Mouse (Mus musculus) limb, embryonic 12.5 days (tissue): ENCODE data around the gene Havcr1. TPM values are rescaled to one million over a fixed set of nuclear protein-coding genes. Genes with fewer than 3 reads are reported as not detected.
"Not testable (repeated sequence)": the region's sequence is repeated elsewhere in the genome, so short reads cannot be mapped to it uniquely, and the experiment has no call there.

Experiments used
- ATAC-seq: fragments of 200-750 bp; cut with Nextera tagmentation; 2 replicates; pipeline ENCODE4 v1.8.0; 2017; ENCODE audit warnings: low read depth, moderate TSS enrichment; ENCODE audit not compliant: insufficient number of reproducible peaks, insufficient read depth, low FRiP score, low TSS enrichment
- H3K27ac ChIP-seq: fragments of 300-500 bp; sonication (generic); 2 replicates; pipeline ENCODE4 v1.5.1; 2016; ENCODE audit warnings: mild to moderate bottlenecking, moderate library complexity
- H3K27me3 ChIP-seq: fragments of 300-500 bp; sonication (generic); 2 replicates; pipeline ENCODE4 v1.6.1; 2016; ENCODE audit warnings: mild to moderate bottlenecking, moderate library complexity
- H3K36me3 ChIP-seq: fragments of 300-500 bp; sonication (generic); 2 replicates; pipeline ENCODE4 v1.6.1; 2016; ENCODE audit warnings: mild to moderate bottlenecking, moderate library complexity
- H3K4me1 ChIP-seq: fragments of 300-500 bp; sonication (generic); replicated peaks from 2 replicates; pipeline ENCODE4 v1.6.1; 2016
- H3K4me2 ChIP-seq: fragments of 300-500 bp; sonication (generic); 2 replicates; pipeline ENCODE4 v1.6.1; 2016; ENCODE audit warnings: mild to moderate bottlenecking, moderate library complexity
- H3K4me3 ChIP-seq: fragments of 300-500 bp; sonication (generic); replicated peaks from 2 replicates; pipeline ENCODE4 v1.5.1; 2016; ENCODE audit warnings: mild to moderate bottlenecking
- H3K9ac ChIP-seq: fragments of 300-500 bp; sonication (generic); replicated peaks from 2 replicates; pipeline ENCODE4 v1.6.1; 2016; ENCODE audit warnings: mild to moderate bottlenecking, moderate library complexity
- H3K9me3 ChIP-seq: fragments of 300-500 bp; sonication (generic); 2 replicates; pipeline ENCODE4 v1.6.1; 2016; ENCODE audit warnings: mild to moderate bottlenecking, moderate library complexity
- WGBS: fragments of 180-500 bp; shearing (Covaris S2); methylation state at CpG from one replicate; pipeline ENCODE4 v1.1.7; 2016; 5-methylcytosine and 5-hydroxymethylcytosine counted together
- polyA plus RNA-seq: library from polyadenylated mRNA; unstranded; fragments of >200 nt; fragmentation: Nextera tagmentation; extraction: Ambion mirVana; gene quantifications from 2 replicates; pipeline ENCODE4 v1.2.1, GENCODE M21; 2016

Gene Havcr1
- polyA plus RNA-seq = not detected in 2 replicates

DNA sequence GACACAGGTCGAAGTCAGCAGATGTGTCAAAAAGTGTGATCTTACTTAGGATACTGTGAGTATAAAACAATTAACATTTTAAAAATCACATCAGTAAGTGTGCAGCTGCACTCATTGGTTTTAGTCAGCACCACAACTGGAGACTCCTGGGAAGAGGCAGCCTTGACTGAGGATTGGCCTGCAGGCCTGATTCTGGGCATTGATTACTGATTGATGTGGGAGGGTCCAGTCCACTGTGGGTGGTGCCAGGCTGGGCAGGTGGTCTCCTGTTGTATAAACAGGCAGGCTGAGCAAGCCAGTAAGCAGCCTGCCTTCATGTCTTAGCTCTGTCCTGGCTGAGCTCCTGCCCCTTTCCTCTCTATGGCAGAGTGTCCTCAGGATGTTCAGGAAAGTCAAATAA is at the start of gene Havcr1:
Gene Havcr1 (plus strand): TSS at position 5 of the 400 bp plus-strand sequence.
- H3K4me1 ChIP-seq, H3K27me3 ChIP-seq, ATAC-seq, H3K4me3 ChIP-seq, H3K9me3 ChIP-seq, H3K9ac ChIP-seq, H3K4me2 ChIP-seq, H3K27ac ChIP-seq, H3K36me3 ChIP-seq: not testable (repeated sequence)
- 89% methylated on average over 1 of the region's 1 CpGs for WGBS

DNA sequence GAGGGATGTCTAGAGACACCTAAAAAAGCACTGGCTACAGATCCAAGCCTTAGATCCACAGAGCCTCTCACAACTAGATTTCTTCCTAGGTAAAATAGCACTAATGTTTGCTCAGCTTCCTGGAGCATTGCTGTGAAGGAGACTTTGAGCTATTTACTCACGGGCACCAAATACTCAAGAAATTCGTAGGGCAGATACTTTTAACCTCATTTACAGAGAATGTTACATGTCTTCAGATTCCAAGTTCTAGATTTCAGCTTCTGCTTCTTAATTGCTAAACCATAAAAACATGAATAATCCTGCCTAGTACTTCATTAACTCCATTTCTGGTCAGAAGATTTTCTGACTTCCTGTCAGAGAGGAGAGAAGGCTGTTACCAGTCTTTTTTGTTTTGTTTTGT is 44.7 kb upstream of the Havcr1 start:
- H3K4me3 ChIP-seq = no peak overlapping the region
- no peaks in the 10 kb centered on the region for H3K36me3 ChIP-seq
- ATAC-seq = no peak
- no peak overlapping the region for H3K9ac ChIP-seq
- no peaks in the 10 kb centered on the region for H3K4me1 ChIP-seq
- WGBS = 89% methylated on average over 2 of the region's 2 CpGs
- no peaks in the 10 kb centered on the region for H3K27me3 ChIP-seq
- H3K9me3 ChIP-seq = no peaks in the 10 kb centered on the region
- H3K27ac ChIP-seq = no peak overlapping the region
- no peak overlapping the region for H3K4me2 ChIP-seq

DNA sequence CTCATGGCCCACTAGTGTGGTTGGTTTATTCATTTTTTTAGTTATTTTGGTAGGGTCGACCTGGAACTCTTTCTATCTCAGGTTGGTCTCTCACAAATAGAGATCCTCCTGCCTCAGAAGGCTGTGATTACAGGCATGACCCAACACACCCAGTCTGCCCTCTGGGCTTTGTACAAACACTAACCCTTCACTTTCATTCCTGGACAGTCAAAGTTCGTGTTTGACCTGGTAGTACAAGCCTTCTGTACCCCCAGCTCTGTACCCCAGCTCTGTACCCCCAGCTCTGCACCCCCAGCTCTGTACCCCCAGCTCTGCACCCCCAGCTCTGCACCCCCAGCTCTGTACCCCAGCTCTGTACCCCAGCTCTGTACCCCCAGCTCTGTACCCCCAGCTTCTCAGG is 39.0 kb upstream of the Havcr1 start:
- H3K36me3 ChIP-seq, ATAC-seq, H3K9me3 ChIP-seq, H3K4me1 ChIP-seq, H3K4me2 ChIP-seq, H3K27me3 ChIP-seq, H3K27ac ChIP-seq, H3K4me3 ChIP-seq, H3K9ac ChIP-seq: not testable (repeated sequence)
- WGBS = 85% methylated on average over 2 of the region's 2 CpGs

DNA sequence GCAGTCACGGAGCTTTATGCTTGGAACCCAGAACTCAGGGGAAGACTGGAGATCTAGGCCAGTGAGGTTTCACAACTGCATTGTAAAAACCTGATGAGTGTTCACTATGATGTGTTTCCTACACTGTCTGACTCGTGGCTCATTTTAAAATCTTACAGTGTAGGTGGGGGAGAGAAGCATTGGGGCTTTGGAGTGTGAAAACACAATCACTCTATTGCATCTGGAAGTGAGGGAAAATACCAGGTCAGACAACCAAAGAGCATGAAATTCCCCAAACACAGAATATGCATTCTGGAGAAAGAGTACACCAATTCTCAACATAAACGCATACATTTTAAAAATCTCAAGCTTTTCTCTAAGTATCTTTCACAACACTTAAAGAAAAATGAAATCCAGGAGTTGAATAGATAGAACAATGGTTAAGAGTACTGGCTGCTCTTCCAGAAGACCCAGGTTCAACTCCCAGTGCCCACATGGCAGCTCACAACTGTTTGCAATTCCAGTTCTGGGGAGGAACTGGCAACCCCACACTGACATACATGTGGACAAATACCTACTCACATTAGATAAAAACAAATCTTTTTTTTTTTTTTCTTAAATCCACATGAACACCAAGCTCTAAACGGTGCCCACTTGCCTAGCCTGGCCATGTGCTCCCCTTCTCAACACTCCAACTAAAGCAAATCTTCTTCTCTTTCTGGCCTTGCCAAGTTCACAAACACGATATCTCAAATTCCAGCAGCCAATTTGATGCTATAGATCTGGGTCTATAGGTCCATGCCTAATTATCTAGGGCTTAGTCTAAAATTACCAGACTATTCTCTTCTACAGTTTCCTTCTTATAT is 37.2 kb upstream of the Havcr1 start:
- ATAC-seq = no peak
- no peak overlapping the region for H3K9ac ChIP-seq
- H3K4me1 ChIP-seq = no peaks in the 10 kb centered on the region
- H3K4me3 ChIP-seq = no peak overlapping the region
- H3K36me3 ChIP-seq = no peaks in the 10 kb centered on the region
- WGBS = 85% methylated on average over 5 of the region's 5 CpGs
- no peak overlapping the region for H3K4me2 ChIP-seq
- H3K9me3 ChIP-seq = no peaks in the 10 kb centered on the region
- no peaks in the 10 kb centered on the region for H3K27me3 ChIP-seq
- no peak overlapping the region for H3K27ac ChIP-seq

DNA sequence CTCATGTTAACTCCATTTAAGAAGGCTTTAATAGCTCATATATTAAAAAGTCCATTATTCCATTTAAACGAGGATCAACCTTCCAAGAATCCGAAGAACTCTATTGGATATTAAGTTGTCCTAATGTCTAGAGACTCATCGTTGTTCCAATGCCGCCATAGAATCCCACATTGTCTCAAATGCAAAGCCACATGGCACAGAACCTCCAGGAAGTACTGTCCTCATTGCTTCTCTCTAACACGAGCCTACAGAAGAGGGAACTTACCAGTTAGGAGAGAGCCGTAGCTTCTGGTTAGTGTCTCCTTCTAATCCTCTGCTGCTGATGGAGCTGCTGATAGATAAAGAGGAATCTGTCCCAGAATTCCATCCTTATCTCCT is 36.6 kb upstream of the Havcr1 start:
- no peaks in the 10 kb centered on the region for H3K36me3 ChIP-seq
- no peaks in the 10 kb centered on the region for H3K9me3 ChIP-seq
- no peak overlapping the region for H3K9ac ChIP-seq
- H3K4me1 ChIP-seq = no peaks in the 10 kb centered on the region
- H3K27ac ChIP-seq = no peak overlapping the region
- H3K27me3 ChIP-seq = no peaks in the 10 kb centered on the region
- H3K4me2 ChIP-seq = no peak overlapping the region
- WGBS = 82% methylated on average over 6 of the region's 6 CpGs
- ATAC-seq = no peak
- no peak overlapping the region for H3K4me3 ChIP-seq

DNA sequence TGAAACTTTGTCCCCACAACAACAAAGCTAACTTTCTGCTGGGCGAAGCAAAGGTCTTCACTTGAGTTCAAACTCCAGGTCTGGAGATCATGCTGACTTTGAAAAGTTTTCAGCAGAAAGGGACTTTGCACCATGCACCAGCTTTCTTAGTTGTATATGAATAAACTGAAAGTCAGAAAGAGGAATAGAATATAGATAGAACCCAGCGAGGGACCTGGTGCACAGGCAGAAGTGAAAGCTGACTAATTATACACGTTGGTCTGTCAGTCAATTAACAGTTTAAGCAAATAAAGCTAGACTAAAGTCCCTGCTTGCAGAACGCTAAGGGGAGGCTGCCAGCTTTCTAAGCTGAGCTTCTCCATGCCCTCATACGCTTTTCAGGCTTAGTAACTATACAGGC is 36.0 kb upstream of the Havcr1 start:
- 84% methylated on average over 5 of the region's 5 CpGs for WGBS
- ATAC-seq = no peak
- H3K27ac ChIP-seq = no peak overlapping the region
- no peak overlapping the region for H3K4me3 ChIP-seq
- no peak overlapping the region for H3K9ac ChIP-seq
- H3K4me1 ChIP-seq = no peaks in the 10 kb centered on the region
- no peaks in the 10 kb centered on the region for H3K27me3 ChIP-seq
- no peaks in the 10 kb centered on the region for H3K36me3 ChIP-seq
- H3K4me2 ChIP-seq = no peak overlapping the region
- no peaks in the 10 kb centered on the region for H3K9me3 ChIP-seq

DNA sequence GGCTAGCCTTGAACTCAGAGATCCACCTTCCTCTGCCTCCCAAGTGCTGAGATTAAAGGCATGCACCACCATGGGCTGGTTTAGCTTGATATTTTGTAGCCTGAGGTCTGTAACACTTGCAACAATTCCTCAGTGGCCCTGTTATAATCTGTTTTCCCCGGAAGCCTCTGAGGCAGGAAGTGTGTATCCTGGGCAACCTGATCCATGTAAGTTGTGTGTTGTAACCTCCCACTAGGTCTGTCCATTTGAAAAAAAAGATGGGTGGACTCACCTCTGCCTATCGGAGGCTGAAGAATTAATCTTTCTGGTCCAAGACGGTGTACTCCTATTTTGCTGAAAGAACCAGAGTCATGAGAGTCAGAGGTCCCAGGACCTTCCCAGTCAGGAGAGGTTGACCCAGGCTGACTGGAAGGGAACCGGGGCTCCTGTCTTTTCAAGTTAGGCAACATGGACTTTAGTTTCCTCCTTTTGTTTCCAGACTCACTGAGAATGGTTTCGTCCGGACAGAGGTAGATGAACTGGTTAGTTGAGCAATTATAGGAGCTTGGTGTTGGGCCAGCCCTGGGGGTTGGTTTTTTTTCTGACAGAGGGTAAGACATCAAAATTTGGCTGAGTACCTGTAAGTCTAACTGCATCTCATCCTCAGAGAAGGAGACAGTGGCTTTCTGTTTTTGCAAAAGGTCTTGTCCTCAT is 28.1 kb upstream of the Havcr1 start, which contains the start of gene Timd2:
Gene Timd2 (minus strand): TSS at position 398 of the 693 bp plus-strand sequence.
- no peak for ATAC-seq
- Histone ChIP-seq H3K4me3 (no peak within 1 kb of the TSS), H3K9ac (no peak within 1 kb of the TSS), H3K27ac (no peak within 1 kb of the TSS), H3K9me3 (no peaks in the 10 kb centered on the region), H3K36me3 (no peaks in the 10 kb centered on the region), H3K27me3 (no peaks in the 10 kb centered on the region), H3K4me2 (no peak within 1 kb of the TSS), H3K4me1 (no peaks in the 10 kb centered on the region)
- WGBS = 82% methylated on average over 6 of the region's 6 CpGs

DNA sequence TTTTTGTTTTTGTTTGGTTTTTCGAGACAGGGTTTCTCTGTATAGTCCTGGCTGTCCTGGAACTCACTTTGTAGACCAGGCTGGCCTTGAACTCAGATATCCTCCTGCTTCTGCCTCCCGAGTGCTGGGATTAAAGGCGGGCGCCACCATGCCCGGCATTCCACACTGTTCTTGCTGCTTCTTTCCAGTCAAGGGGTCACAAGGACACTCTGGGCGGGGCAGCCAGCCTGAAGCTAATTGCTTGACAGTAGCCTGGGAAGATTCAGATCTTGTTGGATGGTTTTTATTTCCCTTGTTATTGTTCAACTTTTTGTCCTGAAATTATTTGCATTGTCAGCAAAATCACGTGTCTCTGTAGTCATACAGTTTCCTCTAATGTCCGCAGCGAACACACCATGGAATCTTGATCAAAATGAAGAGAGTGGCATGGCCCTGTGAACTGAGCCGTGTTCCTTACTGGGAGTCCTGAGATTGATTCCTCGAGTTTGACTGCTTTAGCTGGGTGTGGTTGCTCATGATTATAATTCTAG is 3.3 kb upstream of the Havcr1 start:
- no peak overlapping the region for H3K4me2 ChIP-seq
- H3K4me1 ChIP-seq = no peaks in the 10 kb centered on the region
- 88% methylated on average over 11 of the region's 11 CpGs for WGBS
- H3K27me3 ChIP-seq = no peaks in the 10 kb centered on the region
- no peaks in the 10 kb centered on the region for H3K9me3 ChIP-seq
- no peaks in the 10 kb centered on the region for H3K36me3 ChIP-seq
- no peak for ATAC-seq
- no peak overlapping the region for H3K4me3 ChIP-seq
- H3K9ac ChIP-seq = no peak overlapping the region
- H3K27ac ChIP-seq = no peak overlapping the region

DNA sequence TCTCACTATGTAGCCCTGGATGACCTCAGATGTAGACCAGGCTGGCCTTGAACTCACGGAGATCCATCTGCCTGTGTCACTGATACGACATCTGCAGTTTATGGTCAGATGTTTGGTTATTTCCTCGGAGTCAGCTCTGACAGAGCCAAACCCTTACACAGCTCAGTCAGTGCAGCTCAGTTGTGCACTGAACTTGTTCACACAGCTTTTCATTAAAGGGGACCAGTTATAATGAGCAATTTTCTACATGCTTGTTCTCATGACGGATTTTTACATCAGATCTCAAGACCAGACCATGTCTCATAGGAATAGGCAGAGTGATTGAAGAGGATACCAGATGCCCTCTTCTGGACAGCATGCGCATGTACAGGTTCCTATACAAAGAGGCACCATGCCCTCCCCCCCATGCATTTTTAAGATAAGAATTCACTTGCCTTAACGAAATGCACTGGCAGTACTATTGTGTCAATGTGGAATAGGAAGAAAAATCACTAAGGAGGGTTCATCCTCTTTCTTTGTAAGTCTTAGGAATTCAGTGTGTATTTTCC is 1.6 kb upstream of the Havcr1 start:
- no peaks in the 10 kb centered on the region for H3K36me3 ChIP-seq
- no peak for ATAC-seq
- no peak overlapping the region for H3K4me3 ChIP-seq
- 64% methylated on average over 6 of the region's 6 CpGs for WGBS
- no peaks in the 10 kb centered on the region for H3K9me3 ChIP-seq
- no peak overlapping the region for H3K27ac ChIP-seq
- no peaks in the 10 kb centered on the region for H3K27me3 ChIP-seq
- H3K4me2 ChIP-seq = no peak overlapping the region
- no peak overlapping the region for H3K9ac ChIP-seq
- H3K4me1 ChIP-seq = no peaks in the 10 kb centered on the region

DNA sequence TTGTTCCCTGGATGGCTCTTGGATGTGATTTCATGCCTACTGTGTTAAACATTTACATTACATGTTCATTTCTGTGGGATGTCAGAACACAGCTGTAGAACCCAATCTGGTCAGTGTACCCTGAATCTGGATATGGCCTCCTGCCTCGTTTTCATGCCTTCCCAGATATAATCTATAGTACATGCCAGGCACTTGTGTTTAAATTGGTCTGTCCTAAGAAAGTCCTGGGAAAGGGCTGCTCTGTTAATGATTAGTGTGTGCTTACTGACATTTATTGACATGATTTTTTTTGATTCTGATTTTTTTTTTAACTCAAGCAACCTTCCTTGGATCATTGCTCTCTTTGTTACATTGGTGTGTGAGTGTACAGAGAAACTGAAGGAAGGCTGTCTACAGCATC is 263 bp upstream of the Havcr1 start:
- no peak for ATAC-seq
- Histone ChIP-seq H3K4me1 (no peaks in the 10 kb centered on the region), H3K27me3 (no peaks in the 10 kb centered on the region), H3K4me3 (no peak overlapping the region), H3K9ac (no peak overlapping the region), H3K36me3 (no peaks in the 10 kb centered on the region), H3K27ac (no peak overlapping the region), H3K4me2 (no peak overlapping the region), H3K9me3 (no peaks in the 10 kb centered on the region)
- 41% methylated on average over 1 of the region's 1 CpGs for WGBS

DNA sequence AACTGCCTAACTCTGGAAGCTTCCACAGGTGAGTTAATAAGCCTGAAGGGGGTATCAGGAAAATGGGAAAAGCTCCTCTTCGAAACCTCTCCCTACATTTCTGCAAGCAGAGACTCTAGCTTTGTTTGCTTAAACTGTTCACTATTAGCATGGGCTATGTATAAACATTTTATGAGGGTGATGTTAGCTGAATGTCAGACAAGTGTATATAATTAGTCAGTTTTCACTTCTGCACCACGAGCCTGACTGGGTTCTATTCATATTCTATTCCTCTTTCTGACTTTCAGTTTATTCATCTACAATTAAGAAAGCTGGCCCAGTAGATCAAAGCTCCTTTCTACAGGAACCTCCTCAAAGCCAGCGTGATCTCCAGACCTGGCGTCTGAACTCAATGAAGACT is 4.6 kb downstream of the Havcr1 start:
- Histone ChIP-seq H3K27ac (no peak overlapping the region), H3K9ac (no peak overlapping the region), H3K4me3 (no peak overlapping the region), H3K4me1 (no peaks in the 10 kb centered on the region), H3K36me3 (no peaks in the 10 kb centered on the region), H3K4me2 (no peak overlapping the region), H3K9me3 (no peaks in the 10 kb centered on the region), H3K27me3 (no peaks in the 10 kb centered on the region)
- WGBS = 88% methylated on average over 4 of the region's 4 CpGs
- ATAC-seq = no peak
